Mouse (Mus musculus) neural tube, embryonic 11.5 days (tissue): Measurements from ENCODE around the gene Paox. TPM values are rescaled to one million over a fixed set of nuclear protein-coding genes. Genes with fewer than 3 reads are reported as not detected.

ENCODE experiments used
- ATAC-seq: fragments of 200-750 bp; cut with Nextera tagmentation; 2 replicates; pipeline ENCODE4 v1.8.0; 2017; ENCODE audit warnings: moderate number of reproducible peaks, mild to moderate bottlenecking, moderate TSS enrichment, moderate library complexity; ENCODE audit not compliant: insufficient read depth, low FRiP score, low TSS enrichment
- DNase-seq: peaks from one replicate; pipeline ENCODE4 v3.0.0-alpha.2; 2015; ENCODE audit warnings: low spot score
- H3K27ac ChIP-seq: fragments of 300-500 bp; sonication (generic); 2 replicates; pipeline ENCODE4 v1.5.1; 2014; ENCODE audit warnings: low read depth, mild to moderate bottlenecking, low read length
- H3K27me3 ChIP-seq: fragments of 300-500 bp; sonication (generic); 2 replicates; pipeline ENCODE4 v1.6.1; 2014; ENCODE audit warnings: mild to moderate bottlenecking, low read length, mixed read lengths; ENCODE audit not compliant: control insufficient read depth, insufficient read depth
- H3K36me3 ChIP-seq: fragments of 300-500 bp; sonication (generic); 2 replicates; pipeline ENCODE4 v1.6.1; 2014; ENCODE audit warnings: mild to moderate bottlenecking, low read length, moderate library complexity, mixed read lengths; ENCODE audit not compliant: control insufficient read depth, insufficient read depth
- H3K4me1 ChIP-seq: fragments of 300-500 bp; sonication (generic); 2 replicates; pipeline ENCODE4 v1.6.1; 2014; ENCODE audit warnings: low read length, mixed read lengths; ENCODE audit not compliant: control insufficient read depth, insufficient read depth
- H3K4me2 ChIP-seq: fragments of 300-500 bp; sonication (generic); 2 replicates; pipeline ENCODE4 v1.6.1; 2014; ENCODE audit warnings: low read depth, mild to moderate bottlenecking, moderate library complexity
- H3K4me3 ChIP-seq: fragments of 300-500 bp; sonication (generic); 2 replicates; pipeline ENCODE4 v1.5.1; 2014; ENCODE audit warnings: low read depth, low read length
- H3K9ac ChIP-seq: fragments of 300-500 bp; sonication (generic); 2 replicates; pipeline ENCODE4 v1.6.1; 2014; ENCODE audit warnings: mild to moderate bottlenecking, low read length
- H3K9me3 ChIP-seq: fragments of 300-500 bp; sonication (generic); 2 replicates; pipeline ENCODE4 v1.6.1; 2016; ENCODE audit warnings: low read length; ENCODE audit not compliant: control insufficient read depth
- WGBS: fragments of 180-500 bp; shearing (Covaris S2); extraction: QIAGEN DNeasy Blood & Tissue Kit; methylation state at CpG from one replicate; pipeline ENCODE4 v1.1.7; 2014; 5-methylcytosine and 5-hydroxymethylcytosine counted together
- polyA plus RNA-seq: library from polyadenylated mRNA; unstranded; fragments of >200 nt; fragmentation: Nextera tagmentation; extraction: Ambion mirVana; gene quantifications from 2 replicates; pipeline ENCODE4 v1.2.1, GENCODE M21; 2014

Paox gene
- polyA plus RNA-seq, 1 experiment from 2014 or later = 15.6 TPM

DNA sequence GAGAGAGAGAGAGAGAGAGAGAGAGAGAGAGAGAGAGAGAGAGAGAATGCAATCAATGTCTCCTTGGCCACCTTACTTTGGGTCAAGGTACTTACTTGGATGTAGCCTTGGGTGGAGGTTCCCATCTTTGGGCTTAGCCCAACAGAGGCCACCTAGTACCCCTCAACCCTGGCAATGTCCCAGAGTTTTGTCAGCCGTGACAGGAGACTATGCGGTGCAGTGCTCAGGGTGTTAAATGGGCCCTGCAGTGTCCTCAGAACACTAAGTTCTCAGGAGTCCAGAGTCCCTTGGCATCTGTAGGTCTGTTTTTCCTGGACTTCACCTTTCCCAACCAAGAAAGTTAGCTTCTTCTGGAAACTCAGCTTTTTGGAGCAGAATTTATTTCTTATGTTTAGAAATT is 63.6 kb downstream of the Paox start:
- ATAC-seq (no peak), DNase-seq (no peak)
- H3K4me3 ChIP-seq = no peak overlapping the region
- no peaks in the 10 kb centered on the region for H3K4me1 ChIP-seq
- no peaks in the 10 kb centered on the region for H3K27me3 ChIP-seq
- no peak overlapping the region for H3K27ac ChIP-seq
- no peak overlapping the region for H3K9ac ChIP-seq
- H3K9me3 ChIP-seq = no peaks in the 10 kb centered on the region
- H3K4me2 ChIP-seq = no peak overlapping the region
- 93% methylated on average over 2 of the region's 2 CpGs for WGBS
- H3K36me3 ChIP-seq = no peaks in the 10 kb centered on the region

DNA sequence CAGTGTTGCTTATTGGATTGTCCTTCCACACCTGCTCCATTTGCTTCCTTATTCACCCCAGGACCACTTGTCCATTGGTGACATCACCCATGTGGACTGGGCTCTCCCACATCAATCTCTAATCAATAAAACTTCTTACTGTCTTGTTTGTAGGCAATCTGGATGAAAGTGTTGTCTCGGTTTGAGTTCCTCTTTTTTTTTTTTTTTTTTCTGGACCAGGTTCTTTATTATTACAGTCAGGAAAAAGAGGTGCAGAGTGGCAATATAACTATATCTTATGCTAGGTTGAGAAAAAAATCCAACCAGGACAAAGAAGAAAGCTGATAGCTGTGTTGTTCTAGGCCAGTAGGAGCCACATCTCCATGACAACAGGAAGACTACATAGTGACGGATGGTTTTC is 65.1 kb downstream of the Paox start:
- ATAC-seq = no peak
- Histone ChIP-seq H3K36me3 (no peaks in the 10 kb centered on the region), H3K9me3 (no peaks in the 10 kb centered on the region), H3K4me1 (no peaks in the 10 kb centered on the region), H3K27me3 (no peaks in the 10 kb centered on the region), H3K4me3 (no peak overlapping the region), H3K4me2 (no peak overlapping the region), H3K9ac (no peak overlapping the region), H3K27ac (no peak overlapping the region)
- no peak for DNase-seq
- 81% methylated on average over 2 of the region's 2 CpGs for WGBS

DNA sequence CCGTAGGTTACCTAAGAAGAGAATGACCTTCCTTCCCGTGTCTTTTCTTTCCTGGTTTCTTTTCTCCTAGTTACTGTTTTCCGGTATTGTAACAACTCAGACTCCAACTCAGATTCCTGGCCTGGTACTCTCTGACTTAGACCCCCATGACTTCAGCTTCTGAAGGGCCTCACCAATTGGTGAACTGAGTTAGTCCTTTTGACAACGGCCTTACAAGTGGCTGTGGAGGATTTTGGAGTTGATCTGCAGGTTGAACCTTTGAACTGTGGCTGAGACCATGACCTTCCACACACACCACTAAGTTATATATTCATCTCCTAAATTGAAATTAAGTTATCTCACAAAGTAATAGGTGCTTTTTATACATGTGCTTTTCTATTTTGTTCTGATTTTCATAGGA is 68.6 kb downstream of the Paox start:
- H3K4me1 ChIP-seq = no peaks in the 10 kb centered on the region
- H3K27ac ChIP-seq = no peak overlapping the region
- H3K27me3 ChIP-seq = no peaks in the 10 kb centered on the region
- no peaks in the 10 kb centered on the region for H3K36me3 ChIP-seq
- H3K9me3 ChIP-seq = no peaks in the 10 kb centered on the region
- H3K4me3 ChIP-seq = no peak overlapping the region
- no peak overlapping the region for H3K4me2 ChIP-seq
- no peak for DNase-seq
- no peak for ATAC-seq
- no peak overlapping the region for H3K9ac ChIP-seq
- WGBS = 87% methylated on average over 4 of the region's 4 CpGs

Other genes starting within 250 kb of the Paox start
- 1.2 TPM in 2 replicates for gene Kndc1, start 221.1 kb upstream of the Paox start, polyA plus RNA-seq
- gene Utf1, start 172.0 kb upstream of the Paox start, polyA plus RNA-seq = not detected in 2 replicates
- 0.51 TPM in 1 of 2 replicates, not detected in the other for gene 6430531B16Rik, start 137.0 kb upstream of the Paox start, polyA plus RNA-seq
- gene Adam8, start 123.2 kb upstream of the Paox start, polyA plus RNA-seq = 2.0 and 3.0 TPM in 2 replicates
- 39.6 and 47.7 TPM in 2 replicates for gene Zfp511, start 79.4 kb upstream of the Paox start, polyA plus RNA-seq
- 73.9 and 83.4 TPM in 2 replicates for gene Tubgcp2, start 79.1 kb upstream of the Paox start, polyA plus RNA-seq
- 93.7 and 103 TPM in 2 replicates for gene Msx3, start 66.7 kb upstream of the Paox start, polyA plus RNA-seq
- 9.4 and 11.4 TPM in 2 replicates for gene Caly, start 33.3 kb upstream of the Paox start, polyA plus RNA-seq
- not detected in 2 replicates for gene Prap1, start 22.4 kb upstream of the Paox start, polyA plus RNA-seq
- 12.8 and 13.1 TPM in 2 replicates for gene Fuom, start 13.4 kb upstream of the Paox start, polyA plus RNA-seq
- 160 and 162 TPM in 2 replicates for gene Echs1, start 677 bp downstream of the Paox start, polyA plus RNA-seq
- 19.5 and 21.7 TPM in 2 replicates for gene Mtg1, start 21.8 kb downstream of the Paox start, polyA plus RNA-seq
- gene Sprn, start 39.1 kb downstream of the Paox start, polyA plus RNA-seq = 0.72 and 1.2 TPM in 2 replicates
- gene Olfr522, start 49.0 kb downstream of the Paox start, polyA plus RNA-seq = not detected in 2 replicates
- gene Olfr523, start 57.4 kb downstream of the Paox start, polyA plus RNA-seq = not detected in 2 replicates
- not detected in 2 replicates for gene Olfr524, start 90.2 kb downstream of the Paox start, polyA plus RNA-seq
- gene Cd163l1, start 102.5 kb downstream of the Paox start, polyA plus RNA-seq = not detected in 2 replicates
- not detected in 2 replicates for gene 5830411N06Rik, start 131.5 kb downstream of the Paox start, polyA plus RNA-seq
- gene Olfr525, start 205.1 kb downstream of the Paox start, polyA plus RNA-seq = not detected in 2 replicates
- not detected in 2 replicates for gene Olfr527, start 218.2 kb downstream of the Paox start, polyA plus RNA-seq
- not detected in 2 replicates for gene Olfr60, start 245.9 kb downstream of the Paox start, polyA plus RNA-seq